Mouse (Mus musculus) neural tube, embryonic 13.5 days (tissue): ENCODE results near the gene Lin28b. TPM values are rescaled to one million over a fixed set of nuclear protein-coding genes. Genes with fewer than 3 reads are reported as not detected.

Experiments used
- ATAC-seq: fragments of 200-750 bp; cut with Nextera tagmentation; 2 replicates; pipeline ENCODE4 v1.8.0; 2017; ENCODE audit warnings: low read depth, mild to moderate bottlenecking, moderate TSS enrichment, moderate library complexity
- H3K27ac ChIP-seq: fragments of 300-500 bp; sonication (generic); replicated peaks from 2 replicates; pipeline ENCODE4 v1.5.1; 2015; ENCODE audit warnings: moderate library complexity, mild to moderate bottlenecking, inconsistent platforms
- H3K27me3 ChIP-seq: fragments of 300-500 bp; sonication (generic); 2 replicates; pipeline ENCODE4 v1.6.1; 2015; ENCODE audit warnings: mild to moderate bottlenecking, inconsistent platforms
- H3K36me3 ChIP-seq: fragments of 300-500 bp; sonication (generic); 2 replicates; pipeline ENCODE4 v1.6.1; 2015; ENCODE audit warnings: mild to moderate bottlenecking, inconsistent platforms
- H3K4me1 ChIP-seq: fragments of 300-500 bp; sonication (generic); replicated peaks from 2 replicates; pipeline ENCODE4 v1.6.1; 2015; ENCODE audit warnings: inconsistent platforms
- H3K4me2 ChIP-seq: fragments of 300-500 bp; sonication (generic); 2 replicates; pipeline ENCODE4 v1.6.1; 2015; ENCODE audit warnings: inconsistent platforms, mild to moderate bottlenecking, moderate library complexity
- H3K4me3 ChIP-seq: fragments of 300-500 bp; sonication (generic); 2 replicates; pipeline ENCODE4 v1.5.1; 2015; ENCODE audit warnings: mild to moderate bottlenecking, inconsistent platforms
- H3K9ac ChIP-seq: fragments of 300-500 bp; sonication (generic); 2 replicates; pipeline ENCODE4 v1.6.1; 2015; ENCODE audit warnings: moderate library complexity, mild to moderate bottlenecking, inconsistent platforms
- H3K9me3 ChIP-seq: fragments of 300-500 bp; sonication (generic); 2 replicates; pipeline ENCODE4 v1.6.1; 2016; ENCODE audit warnings: inconsistent platforms
- WGBS: fragments of 180-500 bp; shearing (Covaris S2); methylation state at CpG from one replicate; pipeline ENCODE4 v1.1.7; 2015; 5-methylcytosine and 5-hydroxymethylcytosine counted together
- polyA plus RNA-seq: library from polyadenylated mRNA; unstranded; fragments of >200 nt; fragmentation: Nextera tagmentation; extraction: Ambion mirVana; gene quantifications from 2 replicates; pipeline ENCODE4 v1.2.1, GENCODE M21; 2015

The Lin28b gene
- polyA plus RNA-seq, 1 experiment from 2014 or later: 9.1 TPM

DNA sequence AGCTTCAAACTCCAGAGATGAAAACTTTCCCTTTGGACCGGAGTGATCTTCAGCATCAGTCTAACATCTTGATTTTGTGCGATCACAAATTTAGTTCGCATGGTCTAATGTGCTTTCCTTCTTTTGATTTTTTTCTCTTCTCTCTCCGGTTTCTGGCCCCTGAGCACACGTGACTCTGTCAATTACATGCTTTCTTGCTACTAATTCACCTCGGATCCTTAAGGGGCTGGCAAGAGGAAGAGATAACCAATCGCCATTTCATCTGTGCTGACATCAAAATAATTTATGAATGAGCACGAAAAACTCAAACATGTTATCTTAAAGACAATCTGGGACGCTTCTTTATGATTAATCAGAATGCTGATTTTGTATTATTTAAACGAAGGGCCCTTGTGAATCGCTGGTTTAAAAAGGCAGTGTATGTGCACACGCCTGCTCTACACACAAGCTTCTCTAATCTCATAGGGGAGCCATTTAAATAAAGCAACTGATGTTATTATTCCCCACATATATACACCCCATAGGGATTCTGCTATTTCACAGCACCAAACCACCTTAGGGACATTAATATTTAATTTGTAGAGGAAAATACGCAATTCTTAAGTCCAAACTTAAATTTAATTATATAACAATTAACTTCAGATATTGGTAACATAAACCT, 16.0 kb downstream of the Lin28b start:
- Histone ChIP-seq H3K9me3 (no peaks in the 10 kb centered on the region), H3K27me3 (peaks cover 20% of the 10 kb centered on the region), H3K4me2 (peak overlapping the region; percentile 71), H3K4me3 (peak overlapping the region; percentile 47), H3K27ac (peak overlapping the region; percentile 67), H3K36me3 (no peaks in the 10 kb centered on the region), H3K4me1 (peaks cover 45% of the 10 kb centered on the region), H3K9ac (peak overlapping the region; percentile 41)
- ATAC-seq: peak; percentile 66
- 1% methylated on average over 13 of the region's 13 CpGs for WGBS

DNA sequence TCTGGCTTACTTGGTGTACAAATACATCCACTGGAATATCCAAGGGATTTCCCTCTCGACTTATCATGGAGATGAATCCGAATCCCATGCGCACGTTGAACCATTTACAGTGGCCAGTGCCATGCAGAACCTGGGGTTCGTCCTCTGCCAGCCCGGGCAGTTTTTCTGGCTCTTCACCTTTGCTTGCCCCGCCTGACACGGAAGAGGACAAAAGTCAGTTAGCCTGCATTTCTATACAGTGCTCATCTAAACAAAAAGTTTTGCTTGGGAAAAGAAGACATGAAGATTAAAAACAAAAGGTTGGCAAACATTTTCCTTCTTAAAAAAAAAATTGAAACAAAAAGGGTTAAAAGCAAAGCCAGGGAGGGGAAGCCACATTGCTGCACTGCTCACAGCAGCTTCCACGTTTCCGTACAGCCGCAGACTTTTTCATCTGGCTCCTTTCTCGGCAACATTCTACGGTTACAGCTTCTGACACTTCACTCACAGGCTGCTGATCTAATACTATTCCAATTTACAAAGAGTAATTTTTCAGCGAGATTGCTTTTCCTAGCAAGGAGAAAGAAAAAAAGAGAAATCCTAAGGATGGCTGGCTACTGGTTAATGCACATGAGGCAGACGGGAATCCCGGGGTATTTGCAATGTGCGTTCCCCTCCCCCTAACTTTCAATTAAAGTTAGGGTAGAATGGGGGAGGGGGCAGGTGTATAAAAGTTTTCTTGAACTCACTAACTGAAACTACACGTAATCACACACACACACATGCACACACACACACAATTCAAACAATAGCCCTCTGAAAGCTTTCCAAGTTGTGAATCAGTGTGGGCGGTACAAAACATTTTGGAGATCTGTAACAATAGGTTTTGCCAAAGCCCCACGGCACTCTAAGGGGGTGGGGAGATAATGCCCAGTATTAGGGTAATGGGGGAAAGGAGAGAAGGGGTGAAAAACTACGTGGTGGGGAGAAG, 16.9 kb downstream of the Lin28b start:
- Histone ChIP-seq H3K36me3 (no peaks in the 10 kb centered on the region), H3K4me1 (peaks cover 45% of the 10 kb centered on the region), H3K9ac (peak overlapping the region; percentile 41), H3K27me3 (peaks cover 17% of the 10 kb centered on the region), H3K27ac (peak overlapping the region; percentile 67), H3K4me3 (peak overlapping the region; percentile 47), H3K9me3 (no peaks in the 10 kb centered on the region), H3K4me2 (peak overlapping the region; percentile 71)
- peak; percentile 60 for ATAC-seq
- WGBS: 1% methylated on average over 21 of the region's 21 CpGs

DNA sequence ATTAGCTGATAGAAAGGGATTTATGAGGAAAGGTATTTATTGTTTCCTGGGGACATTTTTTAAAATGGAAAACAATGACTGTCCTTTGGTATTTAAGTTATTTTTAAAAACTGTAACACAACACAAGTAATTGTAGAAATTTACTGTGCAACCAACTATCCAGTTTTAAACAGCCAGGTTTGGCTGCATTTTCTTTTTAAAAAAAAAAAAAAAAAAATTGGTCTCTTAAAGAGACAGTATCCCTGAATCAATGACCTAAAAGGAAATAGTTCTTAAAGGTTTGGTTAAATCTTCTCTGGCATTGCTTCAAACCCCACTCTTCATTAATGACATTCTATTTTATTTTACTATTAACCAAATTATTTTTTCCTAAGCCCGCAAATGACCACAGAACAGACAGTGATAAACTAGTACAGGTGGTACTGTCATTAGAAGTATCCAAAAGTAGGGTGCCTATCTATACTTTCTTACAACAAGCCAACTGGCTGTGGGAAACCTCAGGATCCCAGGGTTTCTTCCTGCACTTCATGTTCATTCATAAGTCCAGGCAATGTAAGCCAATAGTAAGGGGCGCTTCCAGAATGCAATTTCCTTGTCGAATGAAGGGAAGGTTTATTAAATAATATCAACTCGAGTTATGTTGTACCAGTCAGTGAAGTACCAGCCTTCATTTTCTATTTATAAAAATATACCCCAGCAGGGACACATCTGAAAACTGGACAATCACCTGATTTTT, 17.8 kb downstream of the Lin28b start:
- peak overlapping the region; percentile 47 for H3K4me3 ChIP-seq
- no peaks in the 10 kb centered on the region for H3K36me3 ChIP-seq
- 39% methylated on average over 4 of the region's 4 CpGs for WGBS
- no peak for ATAC-seq
- H3K9ac ChIP-seq: no peak overlapping the region; the same call in 1 of the 2 replicates
- no peak overlapping the region for H3K27ac ChIP-seq
- H3K9me3 ChIP-seq: no peaks in the 10 kb centered on the region
- H3K4me2 ChIP-seq: peak overlapping the region; percentile 71
- peaks cover 40% of the 10 kb centered on the region for H3K4me1 ChIP-seq
- peaks cover 13% of the 10 kb centered on the region for H3K27me3 ChIP-seq

DNA sequence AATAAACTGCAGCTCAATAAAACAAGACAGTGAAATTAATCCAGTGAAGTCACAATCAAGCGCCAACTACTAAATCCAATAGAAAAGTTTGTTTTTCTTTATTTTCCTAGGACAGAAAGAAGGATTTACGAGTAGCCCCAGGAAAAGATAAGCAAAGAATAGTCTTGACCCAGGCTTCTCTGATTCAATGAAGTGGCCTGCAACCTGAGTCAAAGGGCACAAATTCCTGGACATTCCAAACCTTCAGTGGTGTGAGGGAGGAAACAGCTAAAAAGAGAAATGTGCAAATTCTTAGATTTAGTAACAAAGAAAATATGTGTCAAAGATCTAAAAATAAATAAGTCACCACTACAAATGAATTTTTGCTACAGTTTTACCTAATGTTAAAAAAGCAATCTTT, 27.6 kb downstream of the Lin28b start:
- no peak for ATAC-seq

DNA sequence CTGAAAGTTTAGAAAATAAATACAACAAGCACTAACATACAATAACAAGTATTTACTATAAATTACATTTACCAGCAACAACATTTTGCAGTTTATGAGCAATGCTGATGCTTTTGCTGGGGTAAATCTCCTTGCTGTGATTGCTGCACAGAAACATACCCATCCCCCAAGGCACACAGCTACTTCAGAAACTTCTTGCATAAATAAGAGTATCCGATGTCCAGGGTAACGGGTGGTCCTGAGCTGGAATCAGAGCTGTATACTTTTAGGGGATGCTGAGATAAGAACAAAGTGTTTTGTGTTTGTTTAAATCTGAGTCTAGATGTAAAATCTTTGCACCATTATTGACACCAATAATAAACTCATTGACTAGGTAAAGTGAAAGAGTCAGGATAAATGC, 28.1 kb downstream of the Lin28b start:
- Histone ChIP-seq H3K36me3 (peaks cover 3% of the 10 kb centered on the region; the same call in 1 of the 2 replicates), H3K9me3 (no peaks in the 10 kb centered on the region), H3K4me1 (no peaks in the 10 kb centered on the region), H3K4me3 (no peak overlapping the region), H3K4me2 (no peak overlapping the region), H3K27ac (no peak overlapping the region), H3K27me3 (no peaks in the 10 kb centered on the region), H3K9ac (no peak overlapping the region)
- ATAC-seq: no peak
- WGBS: 9% methylated on average over 2 of the region's 2 CpGs

More for the DNA sequence above, 27.6 kb downstream of the Lin28b start:
- Histone ChIP-seq H3K9ac (no peak overlapping the region), H3K9me3 (no peaks in the 10 kb centered on the region), H3K4me2 (no peak overlapping the region), H3K27ac (no peak overlapping the region), H3K4me1 (no peaks in the 10 kb centered on the region), H3K4me3 (no peak overlapping the region), H3K27me3 (no peaks in the 10 kb centered on the region), H3K36me3 (peaks cover 3% of the 10 kb centered on the region; the same call in 1 of the 2 replicates)
- 22% methylated on average over 2 of the region's 2 CpGs for WGBS

DNA sequence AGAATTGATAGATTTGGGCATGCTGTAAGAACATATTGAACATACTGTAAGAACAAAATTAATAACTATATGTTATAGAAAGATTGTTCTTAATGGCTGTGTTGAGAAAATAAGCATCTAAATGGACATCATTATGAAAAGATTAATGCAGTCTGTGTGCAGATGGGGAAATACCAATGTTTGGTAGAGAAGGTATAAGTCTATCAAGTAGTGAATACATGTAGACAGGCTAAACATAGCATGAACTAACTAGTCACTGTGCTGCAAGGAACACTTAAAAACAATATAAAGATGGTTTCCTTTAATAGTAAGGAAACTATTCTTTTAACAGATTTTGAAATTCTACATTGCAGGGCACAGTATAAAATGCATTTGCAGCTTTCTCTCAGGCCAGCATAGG, 39.6 kb downstream of the Lin28b start:
- Histone ChIP-seq H3K9me3 (no peaks in the 10 kb centered on the region), H3K9ac (peak overlapping the region; percentile 70), H3K27me3 (no peaks in the 10 kb centered on the region), H3K4me1 (peaks cover 13% of the 10 kb centered on the region), H3K4me2 (peak overlapping the region; percentile 56), H3K27ac (peak overlapping the region; percentile 86), H3K36me3 (no peaks in the 10 kb centered on the region), H3K4me3 (peak overlapping the region; percentile 31)
- peak; percentile 50; the same call in 1 of the 2 replicates for ATAC-seq

DNA sequence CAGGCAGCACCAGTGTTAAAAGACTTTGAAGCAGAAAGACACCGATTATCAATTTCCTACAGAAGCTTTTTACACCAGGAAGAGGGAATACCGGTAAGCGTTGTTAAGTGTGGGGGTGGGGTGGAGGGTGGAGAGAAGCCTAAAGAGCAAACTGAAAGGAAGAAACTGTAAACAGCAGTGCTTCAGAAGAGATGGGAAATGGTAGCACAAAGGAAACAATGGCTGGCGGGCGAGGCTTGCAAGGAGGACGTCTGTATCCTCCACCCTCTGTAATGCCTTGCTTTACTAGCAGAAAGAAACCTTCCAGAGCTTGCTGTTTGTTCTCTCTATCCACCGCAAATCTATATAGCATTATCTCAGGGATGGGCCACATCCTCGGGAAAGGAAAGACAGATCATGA, 40.0 kb downstream of the Lin28b start:
- Histone ChIP-seq H3K4me1 (peaks cover 13% of the 10 kb centered on the region), H3K27ac (peak overlapping the region; percentile 86), H3K4me2 (peak overlapping the region; percentile 56), H3K4me3 (peak overlapping the region; percentile 31), H3K9ac (peak overlapping the region; percentile 70), H3K9me3 (no peaks in the 10 kb centered on the region), H3K27me3 (no peaks in the 10 kb centered on the region), H3K36me3 (no peaks in the 10 kb centered on the region)
- 3% methylated on average over 8 of the region's 8 CpGs for WGBS
- ATAC-seq: peak; percentile 77

DNA sequence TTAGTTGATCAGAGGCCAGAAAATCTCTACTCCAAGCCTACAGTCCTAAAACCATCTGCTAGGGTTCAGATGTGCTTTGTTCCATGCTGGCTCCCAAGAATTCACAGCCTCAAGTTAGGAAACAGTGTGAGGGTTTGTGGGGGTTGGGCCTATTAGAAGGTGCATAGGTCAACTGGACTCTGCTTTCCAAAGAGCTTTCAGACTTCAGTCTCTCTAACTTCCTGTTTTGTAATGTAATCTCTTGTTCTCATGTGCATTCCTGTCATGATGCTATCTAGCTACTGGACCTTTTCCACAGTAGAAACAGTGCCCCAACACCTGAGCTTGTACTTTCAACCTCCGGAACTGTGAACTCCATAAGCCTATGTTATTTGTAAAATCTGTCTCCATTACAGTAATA, 63.8 kb downstream of the Lin28b start:
- no peak for ATAC-seq
- peaks cover 9% of the 10 kb centered on the region; the same call in 1 of the 2 replicates for H3K36me3 ChIP-seq
- no peak overlapping the region for H3K27ac ChIP-seq
- H3K9ac ChIP-seq: no peak overlapping the region
- no peaks in the 10 kb centered on the region for H3K27me3 ChIP-seq
- H3K4me3 ChIP-seq: no peak overlapping the region
- no peaks in the 10 kb centered on the region for H3K9me3 ChIP-seq
- H3K4me1 ChIP-seq: peaks cover 3% of the 10 kb centered on the region; the same call in 1 of the 2 replicates
- 83% methylated on average over 1 of the region's 1 CpGs for WGBS
- no peak overlapping the region for H3K4me2 ChIP-seq

DNA sequence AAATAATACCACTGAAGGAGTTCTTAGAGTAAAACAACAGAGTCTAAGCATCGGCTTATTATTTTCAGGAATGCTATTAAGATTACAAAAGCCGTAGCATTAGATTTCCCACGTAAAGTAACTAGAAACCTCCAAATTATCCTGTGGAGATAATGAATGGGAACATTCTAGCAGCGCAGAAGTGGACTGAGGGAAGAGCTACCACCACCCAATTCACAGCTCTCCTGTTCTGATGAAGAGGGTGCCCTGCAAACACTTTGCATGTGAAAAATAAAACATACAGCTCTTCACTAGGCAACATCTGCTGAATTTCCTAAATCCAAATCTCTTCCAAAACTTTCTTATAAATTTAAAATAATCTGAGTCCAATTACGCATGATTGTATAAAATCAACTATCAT, 74.1 kb downstream of the Lin28b start:
- Histone ChIP-seq H3K4me2 (no peak overlapping the region), H3K27ac (no peak overlapping the region)
- 32% methylated on average over 5 of the region's 5 CpGs for WGBS

DNA sequence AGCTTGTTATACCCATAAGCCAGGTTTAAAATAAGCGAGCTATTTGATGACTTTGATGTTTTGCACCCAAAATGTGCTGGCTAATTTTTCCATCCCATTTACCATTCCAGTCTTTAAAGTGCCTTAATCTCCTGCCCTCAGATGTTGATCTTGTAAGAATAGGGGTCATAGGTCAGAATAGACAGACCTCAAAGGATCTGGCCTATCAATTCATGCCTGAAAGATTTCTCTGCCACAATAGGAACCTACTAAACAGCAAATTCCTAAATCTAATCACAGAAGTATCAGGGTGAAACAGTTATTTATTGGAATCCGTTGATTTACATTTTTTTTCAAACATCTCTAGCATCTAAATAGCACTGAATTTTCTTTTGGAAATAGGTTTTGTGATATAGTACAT, 74.5 kb downstream of the Lin28b start:
- Histone ChIP-seq H3K9ac (no peak overlapping the region), H3K4me2 (no peak overlapping the region), H3K4me1 (peaks cover 15% of the 10 kb centered on the region), H3K9me3 (no peaks in the 10 kb centered on the region), H3K27ac (no peak overlapping the region), H3K27me3 (no peaks in the 10 kb centered on the region), H3K4me3 (no peak overlapping the region), H3K36me3 (no peaks in the 10 kb centered on the region)
- no peak for ATAC-seq
- WGBS: 19% methylated on average over 2 of the region's 2 CpGs

More for the DNA sequence above, 74.1 kb downstream of the Lin28b start:
- no peak overlapping the region for H3K9ac ChIP-seq
- no peaks in the 10 kb centered on the region for H3K27me3 ChIP-seq
- ATAC-seq: no peak
- peaks cover 15% of the 10 kb centered on the region for H3K4me1 ChIP-seq
- H3K4me3 ChIP-seq: no peak overlapping the region
- H3K9me3 ChIP-seq: no peaks in the 10 kb centered on the region
- H3K36me3 ChIP-seq: no peaks in the 10 kb centered on the region

DNA sequence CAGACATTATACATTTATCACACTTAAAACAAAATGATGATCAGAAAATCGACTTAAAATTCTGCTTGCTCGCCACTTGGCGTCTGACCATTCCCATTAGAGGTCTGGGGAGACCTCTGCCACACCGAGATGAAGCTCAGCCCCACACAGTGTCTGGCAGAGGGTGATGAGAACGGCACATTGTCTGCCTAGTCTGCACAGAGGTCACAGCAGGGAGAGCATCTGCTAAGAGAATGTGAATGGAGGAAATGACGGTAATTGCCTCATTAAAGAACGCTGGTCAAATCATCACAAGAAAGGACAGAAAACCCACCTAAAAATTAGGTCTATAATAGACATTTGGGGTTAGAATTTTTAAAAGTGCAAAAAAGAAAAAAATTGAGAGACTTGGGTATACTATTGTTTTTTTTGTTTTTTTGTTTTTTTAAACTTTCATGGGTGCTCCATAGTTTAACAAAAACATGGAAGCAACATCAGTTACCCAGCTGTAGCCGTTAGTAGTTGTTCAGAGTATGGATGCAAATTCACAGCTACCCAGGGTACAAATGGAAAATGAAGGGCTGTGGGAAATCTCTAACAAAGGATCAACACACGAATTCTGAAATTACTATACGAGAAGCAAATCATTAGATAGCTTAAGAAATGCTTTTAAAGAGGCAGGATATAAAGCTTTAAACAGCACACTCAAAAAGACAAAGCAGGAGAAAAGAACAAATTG, 75.4 kb downstream of the Lin28b start:
- Histone ChIP-seq H3K36me3 (no peaks in the 10 kb centered on the region), H3K9ac (no peak overlapping the region), H3K4me1 (peaks cover 15% of the 10 kb centered on the region), H3K4me3 (no peak overlapping the region), H3K9me3 (no peaks in the 10 kb centered on the region), H3K27me3 (no peaks in the 10 kb centered on the region), H3K27ac (0 out of 2 replicates have a peak overlapping the region, but pooled peaks have one; percentile 49), H3K4me2 (peak overlapping the region; percentile 36)
- 2% methylated on average over 10 of the region's 10 CpGs for WGBS
- ATAC-seq: peak; percentile 93
